Mouse (Mus musculus) heart, embryonic 11.5 days (tissue): Measurements from ENCODE around the gene Mycn. TPM values are rescaled to one million over a fixed set of nuclear protein-coding genes. Genes with fewer than 3 reads are reported as not detected.

Experiments used
- ATAC-seq: fragments of 200-750 bp; cut with Nextera tagmentation; replicated peaks from 2 replicates; pipeline ENCODE4 v1.8.0; 2017; ENCODE audit warnings: moderate library complexity; ENCODE audit not compliant: insufficient number of reproducible peaks, low FRiP score, low TSS enrichment
- H3K27ac ChIP-seq: fragments of 300-500 bp; sonication (generic); 2 replicates; pipeline ENCODE4 v1.5.1; 2014; ENCODE audit warnings: mild to moderate bottlenecking, low read depth, low read length
- H3K27me3 ChIP-seq: fragments of 300-500 bp; sonication (generic); 2 replicates; pipeline ENCODE4 v1.6.1; 2014; ENCODE audit warnings: mild to moderate bottlenecking, low read length, mixed read lengths; ENCODE audit not compliant: control insufficient read depth, insufficient read depth
- H3K36me3 ChIP-seq: fragments of 300-500 bp; sonication (generic); 2 replicates; pipeline ENCODE4 v1.6.1; 2014; ENCODE audit warnings: mild to moderate bottlenecking, low read length, moderate library complexity, mixed read lengths; ENCODE audit not compliant: control insufficient read depth, insufficient read depth
- H3K4me1 ChIP-seq: fragments of 300-500 bp; sonication (generic); 2 replicates; pipeline ENCODE4 v1.6.1; 2014; ENCODE audit warnings: low read length; ENCODE audit not compliant: control insufficient read depth, insufficient read depth
- H3K4me2 ChIP-seq: fragments of 300-500 bp; sonication (generic); 2 replicates; pipeline ENCODE4 v1.6.1; 2014; ENCODE audit warnings: mild to moderate bottlenecking, moderate library complexity
- H3K4me3 ChIP-seq: fragments of 300-500 bp; sonication (generic); 2 replicates; pipeline ENCODE4 v1.5.1; 2014; ENCODE audit warnings: low read depth, low read length
- H3K9ac ChIP-seq: fragments of 300-500 bp; sonication (generic); 2 replicates; pipeline ENCODE4 v1.6.1; 2014; ENCODE audit warnings: mild to moderate bottlenecking, low read depth, low read length, moderate library complexity
- H3K9me3 ChIP-seq: fragments of 300-500 bp; sonication (generic); replicated peaks from 2 replicates; pipeline ENCODE4 v1.6.1; 2016; ENCODE audit warnings: low read length; ENCODE audit not compliant: control insufficient read depth
- WGBS: fragments of 180-500 bp; shearing (Covaris S2); extraction: QIAGEN DNeasy Blood & Tissue Kit; methylation state at CpG from one replicate; pipeline ENCODE4 v1.1.7; 2014; ENCODE audit not compliant: insufficient replicate concordance; 5-methylcytosine and 5-hydroxymethylcytosine counted together
- polyA plus RNA-seq: library from polyadenylated mRNA; unstranded; fragments of >200 nt; fragmentation: Nextera tagmentation; extraction: Ambion mirVana; gene quantifications from 2 replicates; pipeline ENCODE4 v1.2.1, GENCODE M21; 2014

The Mycn gene
- 53.3 and 58.4 TPM in 2 replicates for polyA plus RNA-seq

GRCm38 (mm10) chr12:12941661-12942363 is at the start of gene Mycn:
TSS of gene Mycn (minus strand) at chr12:12941914.
- Histone ChIP-seq H3K27me3 (no peaks in the 10 kb centered on the region), H3K27ac (peak within 1 kb of the TSS; percentile 86), H3K9me3 (no peaks in the 10 kb centered on the region), H3K4me1 (peaks cover 13% of the 10 kb centered on the region; the same call in 1 of the 2 replicates), H3K9ac (peak within 1 kb of the TSS; percentile 92), H3K36me3 (0 out of 2 replicates have a peak, but pooled peaks cover 4% of the 10 kb centered on the region), H3K4me2 (peak within 1 kb of the TSS; percentile 91), H3K4me3 (peak within 1 kb of the TSS; percentile 88)
- under 1% methylated on average over 38 of the region's 38 CpGs for WGBS
- peak; percentile 65 for ATAC-seq

GRCm38 (mm10) chr12:12987376-12987775 is 45.7 kb upstream of the Mycn start:
- H3K27ac ChIP-seq: no peak overlapping the region
- no peaks in the 10 kb centered on the region for H3K27me3 ChIP-seq
- H3K4me2 ChIP-seq: no peak overlapping the region; the same call in 1 of the 2 replicates
- H3K9me3 ChIP-seq: no peaks in the 10 kb centered on the region
- no peak overlapping the region for H3K9ac ChIP-seq
- WGBS: 74% methylated on average over 8 of the region's 8 CpGs
- H3K36me3 ChIP-seq: no peaks in the 10 kb centered on the region
- H3K4me3 ChIP-seq: no peak overlapping the region
- 0 out of 2 replicates have a peak, but pooled peaks cover 2% of the 10 kb centered on the region for H3K4me1 ChIP-seq
- ATAC-seq: no peak

DNA sequence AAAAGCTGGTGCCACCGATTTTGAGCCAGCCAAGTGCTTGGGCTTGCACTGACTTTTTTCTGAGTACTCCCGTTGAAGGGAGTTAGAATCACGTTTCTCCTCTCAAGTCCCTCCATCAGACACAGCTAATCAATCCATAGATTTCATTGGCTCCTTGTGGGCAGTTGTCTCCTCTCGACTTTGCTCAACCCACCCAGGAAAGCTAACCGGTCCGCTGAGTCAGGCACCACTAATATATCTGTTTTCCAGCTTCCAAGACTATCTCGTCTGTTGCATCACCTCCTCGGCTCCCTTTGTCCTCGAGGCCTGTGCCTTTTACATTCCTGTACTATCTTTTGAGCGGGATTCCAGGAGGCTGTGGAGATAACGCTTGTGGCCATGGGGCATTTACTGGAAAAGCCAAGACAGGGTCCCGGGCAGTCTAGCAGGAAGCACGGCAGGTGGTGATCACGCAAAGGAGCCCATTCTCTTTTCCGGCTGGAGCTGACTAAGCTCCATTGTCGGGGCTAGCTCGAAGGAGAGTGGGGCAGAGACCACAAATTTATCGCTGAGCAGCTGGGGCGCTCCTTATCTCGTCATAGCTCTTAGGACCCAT is 45.0 kb upstream of the Mycn start:
- Histone ChIP-seq H3K9me3 (no peaks in the 10 kb centered on the region), H3K27me3 (no peaks in the 10 kb centered on the region), H3K4me3 (no peak overlapping the region), H3K9ac (no peak overlapping the region), H3K4me1 (0 out of 2 replicates have a peak, but pooled peaks cover 2% of the 10 kb centered on the region), H3K4me2 (peak overlapping the region; percentile 12), H3K36me3 (no peaks in the 10 kb centered on the region), H3K27ac (no peak overlapping the region)
- whole genome bisulfite sequencing: 26% methylated on average over 20 of the region's 20 CpGs
- no peak for ATAC-seq

GRCm38 (mm10) chr12:12983032-12983431 is 41.3 kb upstream of the Mycn start:
- no peak overlapping the region for H3K4me3 ChIP-seq
- 87% methylated on average over 1 of the region's 1 CpGs for WGBS
- no peak overlapping the region for H3K27ac ChIP-seq
- no peak for ATAC-seq
- no peak overlapping the region for H3K9ac ChIP-seq
- no peak overlapping the region for H3K4me2 ChIP-seq
- 0 out of 2 replicates have a peak, but pooled peaks cover 2% of the 10 kb centered on the region for H3K4me1 ChIP-seq
- H3K9me3 ChIP-seq: no peaks in the 10 kb centered on the region
- no peaks in the 10 kb centered on the region for H3K36me3 ChIP-seq
- H3K27me3 ChIP-seq: no peaks in the 10 kb centered on the region

DNA sequence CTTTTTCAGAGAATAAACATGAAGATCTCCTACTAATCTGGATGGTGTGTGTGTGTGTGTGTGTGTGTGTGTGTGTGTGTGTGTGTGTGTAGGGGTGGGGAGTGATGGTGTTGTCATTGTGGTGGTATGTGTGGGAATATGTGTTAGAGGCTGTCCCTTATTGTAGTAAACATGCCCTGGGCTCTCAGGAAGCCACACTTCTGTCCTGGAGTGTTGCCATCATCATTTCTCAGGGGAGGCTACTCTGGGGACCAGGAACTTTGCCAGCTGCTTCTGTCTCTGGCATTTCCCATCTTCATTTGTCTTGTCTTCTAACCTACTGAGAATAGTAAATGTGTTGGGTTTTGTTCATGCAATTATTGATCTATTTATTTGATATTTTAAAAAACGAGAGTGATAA is 33.7 kb upstream of the Mycn start:
- H3K27me3 ChIP-seq: no peaks in the 10 kb centered on the region
- no peak for ATAC-seq
- no peak overlapping the region for H3K9ac ChIP-seq
- no peaks in the 10 kb centered on the region for H3K9me3 ChIP-seq
- no peak overlapping the region for H3K4me2 ChIP-seq
- 0 out of 2 replicates have a peak, but pooled peaks cover 2% of the 10 kb centered on the region for H3K4me1 ChIP-seq
- 78% methylated on average over 1 of the region's 1 CpGs for WGBS
- H3K4me3 ChIP-seq: no peak overlapping the region
- no peak overlapping the region for H3K27ac ChIP-seq
- no peaks in the 10 kb centered on the region for H3K36me3 ChIP-seq

- Histone ChIP-seq H3K27ac (0 out of 2 replicates have a peak overlapping the region, but pooled peaks have one; percentile 22), H3K4me1 (0 out of 2 replicates have a peak, but pooled peaks cover 2% of the 10 kb centered on the region), H3K4me2 (no peak overlapping the region), H3K4me3 (no peak overlapping the region), H3K9me3 (no peaks in the 10 kb centered on the region), H3K9ac (no peak overlapping the region), H3K27me3 (no peaks in the 10 kb centered on the region), H3K36me3 (no peaks in the 10 kb centered on the region)
- 40% methylated on average over 8 of the region's 8 CpGs for WGBS
- ATAC-seq: no peak; the same call in 1 of the 2 replicates
Measured at GRCm38 (mm10) chr12:12972756-12973435, 31.2 kb upstream of the Mycn start.

DNA sequence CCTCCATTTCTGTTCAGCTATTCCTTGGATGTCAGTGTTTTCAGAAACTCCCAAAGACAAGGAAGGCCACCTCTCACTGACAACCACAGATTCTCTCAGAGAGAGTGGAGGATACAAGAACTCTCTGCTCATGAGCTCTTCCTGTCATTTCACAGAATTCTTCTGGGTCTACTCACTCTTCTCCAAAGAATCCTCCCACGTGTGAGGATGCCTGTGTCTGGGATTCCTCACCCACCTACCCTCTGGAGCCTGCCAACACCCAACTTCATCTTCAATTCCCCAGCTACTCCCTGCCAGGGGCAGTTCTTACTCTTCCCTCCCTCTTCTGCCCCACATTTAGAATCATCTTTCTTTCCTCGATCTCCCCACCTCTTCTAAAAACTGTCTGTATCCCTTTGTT is 26.2 kb upstream of the Mycn start:
- H3K4me1 ChIP-seq: 0 out of 2 replicates have a peak, but pooled peaks cover 2% of the 10 kb centered on the region
- 60% methylated on average over 2 of the region's 2 CpGs for WGBS

GRCm38 (mm10) chr12:12964856-12965255 is 23.1 kb upstream of the Mycn start:
- WGBS: 80% methylated on average over 3 of the region's 3 CpGs
- H3K4me3 ChIP-seq: no peak overlapping the region
- no peak overlapping the region for H3K9ac ChIP-seq
- no peak overlapping the region for H3K27ac ChIP-seq
- no peaks in the 10 kb centered on the region for H3K4me1 ChIP-seq
- no peaks in the 10 kb centered on the region for H3K36me3 ChIP-seq
- H3K27me3 ChIP-seq: no peaks in the 10 kb centered on the region
- no peak overlapping the region for H3K4me2 ChIP-seq
- no peak for ATAC-seq
- no peaks in the 10 kb centered on the region for H3K9me3 ChIP-seq

More for the DNA sequence above, 26.2 kb upstream of the Mycn start:
- ATAC-seq: no peak
- H3K4me3 ChIP-seq: no peak overlapping the region
- H3K27ac ChIP-seq: no peak overlapping the region
- H3K36me3 ChIP-seq: no peaks in the 10 kb centered on the region
- H3K27me3 ChIP-seq: no peaks in the 10 kb centered on the region
- H3K4me2 ChIP-seq: no peak overlapping the region
- H3K9ac ChIP-seq: no peak overlapping the region
- no peaks in the 10 kb centered on the region for H3K9me3 ChIP-seq
